Mouse (Mus musculus) G1E (cell line): ENCODE measurements around the gene Aox4. TPM values are rescaled to one million over a fixed set of nuclear protein-coding genes. Genes with fewer than 3 reads are reported as not detected.

Experiments used
- ATAC-seq: 2 replicates; pipeline ENCODE4 v1.8.0; 2016; ENCODE audit warnings: mild to moderate bottlenecking; ENCODE audit not compliant: insufficient number of reproducible peaks, poor library complexity, low FRiP score, severe bottlenecking; ENCODE audit errors: extremely low read depth
- DNase-seq: peaks from one replicate; pipeline ENCODE4 v3.0.0; 2012; ENCODE audit warnings: low spot score
- H3K27me3 ChIP-seq: 2 replicates; pipeline ENCODE4 v1.6.1; 2012; ENCODE audit warnings: mild to moderate bottlenecking, low read length, inconsistent platforms; ENCODE audit not compliant: insufficient read depth
- H3K36me3 ChIP-seq: replicated peaks from 2 replicates; pipeline ENCODE3; 2012; ENCODE audit warnings: mild to moderate bottlenecking, inconsistent platforms
- H3K4me1 ChIP-seq: 2 replicates; pipeline ENCODE4 v1.6.1; 2012; ENCODE audit warnings: low read depth, low read length, inconsistent platforms, mixed read lengths; ENCODE audit not compliant: insufficient read depth
- H3K4me3 ChIP-seq: 2 replicates; pipeline ENCODE4 v1.5.1; 2012; ENCODE audit warnings: low read depth, mild to moderate bottlenecking, inconsistent platforms, low read length, moderate library complexity, mixed read lengths
- H3K9me3 ChIP-seq: replicated peaks from 2 replicates; pipeline ENCODE4 v1.6.1; 2012; ENCODE audit warnings: inconsistent platforms
- CTCF ChIP-seq: IDR thresholded peaks from 2 replicates; pipeline ENCODE4 v1.5.1; 2012; ENCODE audit warnings: low read depth, low read length, inconsistent platforms, mixed read lengths
- GATA1 ChIP-seq: IDR thresholded peaks from 2 replicates; pipeline ENCODE4 v1.6.1; 2012; ENCODE audit warnings: borderline replicate concordance, low read length, inconsistent platforms, mixed read lengths
- GATA2 ChIP-seq: IDR thresholded peaks from 2 replicates; pipeline ENCODE4 v1.6.1; 2012; ENCODE audit warnings: low read depth, low read length, inconsistent platforms, borderline replicate concordance
- POLR2AphosphoS5 ChIP-seq: IDR thresholded peaks from 2 replicates; pipeline ENCODE4 v1.6.1; 2012; ENCODE audit warnings: low read depth, low read length, inconsistent platforms; ENCODE audit not compliant: insufficient replicate concordance
- TAL1 ChIP-seq: conservative IDR thresholded peaks from 2 replicates; pipeline ENCODE4 v1.6.1; 2012; ENCODE audit warnings: low read depth, low read length, inconsistent platforms, mixed read lengths
- polyA plus RNA-seq: library from polyadenylated mRNA; stranded (reverse); fragments of >175 nt; gene quantifications from 2 replicates; pipeline ENCODE4 v1.2.3, GENCODE M21; 2012
- total RNA-seq, 2 experiments: library from RNA; stranded (forward) in 1 of 2; stranded (reverse) in 1 of 2; fragments of 200-1000 nt in 1 of 2; fragments of >200 nt in 1 of 2; fragmentation: Nextera tagmentation in 1 of 2; gene quantifications; 2 replicates each; pipeline ENCODE4 v1.2.3; 2014 to 2017

Aox4 gene
- 6.1 and 7.0 TPM in 2 replicates for total RNA-seq (2014; fragmentation: Nextera tagmentation)
- 0.64 and 0.82 TPM in 2 replicates for total RNA-seq (2017)
- polyA plus RNA-seq: 0.02 and 0.07 TPM in 2 replicates

DNA sequence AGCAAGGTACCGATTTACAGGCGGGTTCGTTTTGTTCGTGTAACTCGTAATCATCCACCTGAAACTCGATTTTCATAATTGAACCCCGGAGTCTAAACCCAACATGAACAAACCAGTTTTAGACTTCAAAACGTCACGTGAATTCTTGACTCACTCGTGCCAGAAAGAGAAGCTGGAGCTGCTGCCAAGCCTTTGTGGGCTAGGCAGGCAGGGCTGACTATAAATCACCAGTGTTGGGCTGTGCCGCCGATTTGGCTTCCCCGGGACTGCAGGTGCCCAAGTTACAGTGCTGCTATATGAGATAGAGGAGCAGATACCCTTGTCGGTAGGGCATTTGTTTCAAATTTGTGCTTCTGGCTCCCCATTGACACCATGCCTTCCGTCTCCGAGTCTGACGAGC lies at the start of gene Aox4:
Gene Aox4, plus strand, starts transcription at position 195 of the 400 bp plus-strand sequence.
- Histone ChIP-seq H3K36me3 (no peaks in the 10 kb centered on the region), H3K27me3 (peaks cover 18% of the 10 kb centered on the region), H3K4me3 (no peak within 1 kb of the TSS), H3K4me1 (no peaks in the 10 kb centered on the region), H3K9me3 (no peaks in the 10 kb centered on the region)
- TF ChIP-seq CTCF (no peak), GATA1 (no peak), TAL1 (no peak), POLR2AphosphoS5 (no peak), GATA2 (no peak)
- no peak for DNase-seq
- ATAC-seq: no peak

DNA sequence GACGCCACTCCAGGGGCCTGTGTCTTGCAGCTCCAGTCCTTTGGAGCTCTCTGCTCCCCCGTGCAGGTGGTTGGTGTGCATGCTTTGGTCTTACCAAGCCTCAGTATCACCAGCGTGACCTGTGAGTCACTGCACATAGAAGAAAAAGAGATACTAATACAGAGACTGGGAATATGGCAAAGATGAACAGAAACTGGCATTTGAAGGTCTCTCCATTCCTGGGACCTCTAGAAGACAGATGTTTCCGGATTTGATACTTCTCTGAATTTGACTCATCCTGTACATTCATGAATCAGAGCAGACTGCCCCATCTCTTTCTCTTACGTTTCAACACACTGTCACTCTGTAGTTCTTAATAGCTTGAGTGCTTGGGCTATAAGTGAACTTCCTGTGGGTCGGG lies 40.3 kb upstream of the Aox4 start:
- TF ChIP-seq GATA1: no peak
- TF ChIP-seq GATA2: no peak
- no peak for TF ChIP-seq POLR2AphosphoS5
- no peak for TF ChIP-seq CTCF
- no peak for TF ChIP-seq TAL1
- Histone ChIP-seq H3K36me3 (no peaks in the 10 kb centered on the region), H3K4me3 (no peak overlapping the region), H3K27me3 (peaks cover 10% of the 10 kb centered on the region; the same call in 1 of the 2 replicates), H3K9me3 (no peaks in the 10 kb centered on the region), H3K4me1 (no peaks in the 10 kb centered on the region)
- DNase-seq: no peak
- no peak for ATAC-seq

DNA sequence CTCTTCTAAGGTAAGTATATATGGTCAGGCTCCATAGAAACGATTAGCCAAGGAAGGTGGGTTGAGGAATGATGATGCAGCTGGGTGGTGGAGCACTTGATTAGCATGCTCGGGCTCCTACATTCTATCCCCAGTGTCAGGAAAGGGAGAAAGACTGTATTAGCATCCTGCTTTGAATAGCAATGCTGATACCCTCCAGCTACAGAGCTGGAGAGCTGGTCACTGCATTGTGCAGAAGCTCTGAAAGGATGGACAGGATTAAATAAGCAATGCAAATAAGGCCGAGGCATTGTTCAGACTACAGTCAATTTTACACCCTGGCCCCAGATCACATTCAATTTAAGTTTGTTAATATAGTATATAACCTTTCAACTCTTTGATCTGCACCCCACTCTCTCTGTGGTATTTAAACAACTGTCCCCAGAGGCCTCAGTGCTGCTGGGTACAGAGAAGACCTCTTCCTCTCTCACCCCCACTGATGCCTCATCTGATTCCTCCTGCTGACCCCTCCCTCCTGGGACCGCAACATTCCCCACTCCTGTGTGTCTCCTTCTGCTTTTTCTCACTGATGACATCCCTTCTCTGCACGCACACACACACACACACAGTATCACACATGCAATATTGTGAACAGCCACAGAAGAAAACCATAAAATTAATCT lies 21.6 kb upstream of the Aox4 start:
- no peaks in the 10 kb centered on the region for H3K4me1 ChIP-seq
- no peak overlapping the region for H3K4me3 ChIP-seq
- no peaks in the 10 kb centered on the region for H3K9me3 ChIP-seq
- H3K27me3 ChIP-seq: peaks cover 4% of the 10 kb centered on the region; the same call in 1 of the 2 replicates
- DNase-seq (no peak), ATAC-seq (no peak)
- no peaks in the 10 kb centered on the region for H3K36me3 ChIP-seq
- TF ChIP-seq GATA2 (no peak), TAL1 (no peak), CTCF (no peak), POLR2AphosphoS5 (no peak), GATA1 (no peak)

DNA sequence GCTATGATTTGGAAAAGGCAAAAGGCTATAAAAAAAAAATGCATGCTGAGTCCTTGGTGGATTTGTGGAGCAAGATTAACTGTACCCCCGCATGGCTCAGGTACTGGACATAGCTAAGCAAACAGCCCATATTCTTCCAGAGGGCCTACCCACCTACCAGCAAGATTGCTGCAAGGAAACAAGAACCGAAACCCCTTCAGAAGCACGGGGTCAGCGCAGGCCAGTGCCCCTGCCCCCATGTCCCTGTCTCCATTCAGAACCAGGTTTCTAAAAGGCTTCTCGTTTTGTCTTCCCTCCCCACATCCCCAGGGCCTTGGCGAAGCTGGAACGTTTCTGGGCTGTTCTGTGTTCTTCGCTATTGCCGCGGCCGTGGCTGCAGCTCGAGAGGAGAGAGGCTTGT lies 15.9 kb upstream of the Aox4 start:
- Histone ChIP-seq H3K4me1 (no peaks in the 10 kb centered on the region), H3K9me3 (no peaks in the 10 kb centered on the region), H3K27me3 (peaks cover 3% of the 10 kb centered on the region; the same call in 1 of the 2 replicates), H3K4me3 (no peak overlapping the region), H3K36me3 (no peaks in the 10 kb centered on the region)
- DNase-seq (no peak), ATAC-seq (no peak)
- TF ChIP-seq POLR2AphosphoS5 (no peak), GATA1 (no peak), CTCF (no peak), GATA2 (no peak), TAL1 (no peak)

DNA sequence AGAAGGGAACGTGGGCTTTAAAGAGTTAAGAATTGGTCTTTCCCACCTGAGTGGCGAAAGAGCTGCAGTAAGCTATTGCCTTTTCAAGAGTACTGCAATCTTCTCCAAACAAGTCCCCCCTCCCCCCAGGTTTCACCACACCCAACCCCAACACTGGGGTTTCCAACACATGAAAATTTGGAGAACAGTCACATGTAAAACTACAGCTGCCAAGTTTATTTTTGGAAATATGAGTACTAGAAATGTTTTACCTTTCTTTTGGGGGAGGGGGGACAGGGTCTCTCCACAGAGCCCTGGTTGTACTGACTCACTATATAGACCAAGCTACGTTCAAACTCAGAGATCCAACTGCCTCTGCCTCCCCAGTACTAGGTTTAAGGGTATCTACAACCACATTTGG lies 15.2 kb upstream of the Aox4 start:
- no peaks in the 10 kb centered on the region for H3K4me1 ChIP-seq
- ATAC-seq: no peak
- H3K36me3 ChIP-seq: no peaks in the 10 kb centered on the region
- no peak for DNase-seq
- H3K27me3 ChIP-seq: peaks cover 3% of the 10 kb centered on the region; the same call in 1 of the 2 replicates
- TF ChIP-seq CTCF (no peak), GATA1 (no peak), GATA2 (no peak), POLR2AphosphoS5 (no peak), TAL1 (no peak)
- H3K9me3 ChIP-seq: no peaks in the 10 kb centered on the region
- H3K4me3 ChIP-seq: no peak overlapping the region

DNA sequence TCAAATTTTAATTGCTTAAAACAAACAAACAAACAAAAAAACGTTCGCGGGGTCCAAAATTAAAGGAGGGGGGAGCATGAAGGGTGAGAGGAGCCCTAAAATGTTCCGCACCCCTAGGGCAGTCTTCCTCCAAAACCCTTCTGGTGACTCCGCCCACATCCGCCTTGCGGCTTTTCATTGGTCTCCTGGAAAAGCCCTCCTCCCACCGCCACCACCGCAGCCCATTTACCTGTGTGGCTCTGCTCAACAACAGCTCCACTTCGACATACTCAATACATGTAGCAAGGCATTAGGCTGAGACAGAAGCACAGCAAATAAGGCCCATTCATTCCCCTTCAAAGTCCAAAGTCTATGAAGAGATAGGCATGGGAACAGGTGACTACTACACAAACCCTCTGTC lies 14.7 kb upstream of the Aox4 start:
- no peak for ATAC-seq
- Histone ChIP-seq H3K27me3 (peaks cover 3% of the 10 kb centered on the region; the same call in 1 of the 2 replicates), H3K4me3 (no peak overlapping the region), H3K9me3 (no peaks in the 10 kb centered on the region), H3K4me1 (no peaks in the 10 kb centered on the region), H3K36me3 (no peaks in the 10 kb centered on the region)
- TF ChIP-seq TAL1 (no peak), POLR2AphosphoS5 (no peak), CTCF (no peak), GATA2 (no peak), GATA1 (no peak)
- no peak for DNase-seq
